Mouse (Mus musculus): ENCODE measurements around the gene Lrrc23.
A peak's percentile ranks its signal among the peaks of the same experiment; 100 is the strongest.
"Not testable (repeated sequence)": the region's sequence is repeated elsewhere in the genome, so short reads cannot be mapped to it uniquely, and the experiment has no call there.

Lrrc23 gene

GRCm38 (mm10) chr6:124779222-124779983, at the start of gene Lrrc23:
Gene Lrrc23, minus strand, starts transcription at chr6:124779727.
- no peak for DNase-seq (ENCODE audit: low spot score in 2 of 2)

DNA sequence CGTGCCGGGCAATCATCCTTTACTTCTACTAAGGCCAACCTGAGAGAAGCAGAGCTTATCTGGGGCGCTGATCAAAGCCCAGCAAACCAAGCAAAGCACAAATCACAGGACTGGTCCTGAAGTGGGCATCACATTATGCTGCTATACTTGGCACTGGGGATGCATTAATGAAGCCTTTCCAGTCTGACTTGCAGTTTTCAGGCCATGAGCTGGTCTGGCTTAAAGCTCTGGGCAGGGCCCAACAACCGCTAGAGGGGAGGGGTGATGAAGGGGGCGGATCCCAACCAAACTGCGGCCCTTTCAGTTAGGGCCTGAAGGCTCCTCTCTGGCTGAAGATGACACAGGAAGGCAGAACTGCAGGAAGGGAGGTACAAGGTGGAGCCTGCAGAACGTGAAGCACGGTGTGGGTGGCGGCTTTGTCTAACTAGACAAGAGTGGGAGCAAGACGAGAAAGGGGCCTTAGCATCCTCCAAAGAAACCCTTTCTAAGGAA, 48.6 kb upstream of the Lrrc23 start:
- DNase-seq (ENCODE audit: low spot score in 2 of 2): peak; percentile 46 to 71

- no peak for DNase-seq (ENCODE audit: low spot score in 2 of 2)
Observed at GRCm38 (mm10) chr6:124822049-124822448, 42.5 kb upstream of the Lrrc23 start.

- no peak for DNase-seq (ENCODE audit: low spot score in 2 of 2)
Observed at GRCm38 (mm10) chr6:124820891-124821290, 41.4 kb upstream of the Lrrc23 start.

DNA sequence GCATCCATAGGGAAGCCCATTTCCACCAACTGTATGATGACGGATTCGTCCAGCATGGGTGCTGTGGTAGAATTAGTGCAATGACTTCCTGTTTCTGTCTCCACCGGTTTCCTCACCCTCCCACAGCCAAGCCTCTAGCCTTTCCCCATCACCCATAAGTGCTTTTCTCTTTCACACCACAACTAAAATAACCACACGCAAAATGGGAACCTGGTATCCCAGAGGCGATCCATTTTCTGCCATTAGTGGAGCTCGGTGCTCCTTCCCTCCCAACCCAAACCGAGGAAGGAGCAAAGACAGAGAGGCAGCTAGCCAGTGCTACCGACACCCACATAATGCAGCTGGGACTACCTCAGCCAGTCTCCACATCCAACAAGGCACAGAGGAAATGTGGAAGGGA, 38.4 kb upstream of the Lrrc23 start:
- DNase-seq (ENCODE audit: low spot score in 2 of 2): no peak

- DNase-seq (ENCODE audit: low spot score in 2 of 2): no peak
Observed at GRCm38 (mm10) chr6:124817563-124817962, 38.0 kb upstream of the Lrrc23 start.

DNA sequence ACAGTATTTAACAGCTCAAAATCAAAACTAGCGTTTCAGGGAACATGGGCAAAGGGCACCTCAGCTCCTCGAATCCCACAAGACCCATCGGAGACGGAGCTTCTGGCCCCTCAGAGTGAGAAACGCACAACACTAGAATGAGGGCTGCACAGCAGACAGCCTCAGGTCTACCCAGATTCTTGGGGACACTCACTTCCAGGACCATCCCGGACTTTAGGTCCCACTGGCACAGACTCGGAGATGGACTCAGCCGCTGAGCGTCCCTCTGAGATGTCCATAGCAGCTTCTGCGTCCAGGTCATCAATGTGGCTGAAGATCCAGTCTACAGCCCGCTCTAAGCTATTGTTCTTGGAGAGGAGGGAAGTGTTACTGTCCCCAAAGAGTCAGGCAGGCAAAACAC, 37.6 kb upstream of the Lrrc23 start:
- DNase-seq (ENCODE audit: low spot score in 2 of 2): no peak

GRCm38 (mm10) chr6:124816611-124817010, 37.1 kb upstream of the Lrrc23 start:
- no peak for DNase-seq (ENCODE audit: low spot score in 2 of 2)

DNA sequence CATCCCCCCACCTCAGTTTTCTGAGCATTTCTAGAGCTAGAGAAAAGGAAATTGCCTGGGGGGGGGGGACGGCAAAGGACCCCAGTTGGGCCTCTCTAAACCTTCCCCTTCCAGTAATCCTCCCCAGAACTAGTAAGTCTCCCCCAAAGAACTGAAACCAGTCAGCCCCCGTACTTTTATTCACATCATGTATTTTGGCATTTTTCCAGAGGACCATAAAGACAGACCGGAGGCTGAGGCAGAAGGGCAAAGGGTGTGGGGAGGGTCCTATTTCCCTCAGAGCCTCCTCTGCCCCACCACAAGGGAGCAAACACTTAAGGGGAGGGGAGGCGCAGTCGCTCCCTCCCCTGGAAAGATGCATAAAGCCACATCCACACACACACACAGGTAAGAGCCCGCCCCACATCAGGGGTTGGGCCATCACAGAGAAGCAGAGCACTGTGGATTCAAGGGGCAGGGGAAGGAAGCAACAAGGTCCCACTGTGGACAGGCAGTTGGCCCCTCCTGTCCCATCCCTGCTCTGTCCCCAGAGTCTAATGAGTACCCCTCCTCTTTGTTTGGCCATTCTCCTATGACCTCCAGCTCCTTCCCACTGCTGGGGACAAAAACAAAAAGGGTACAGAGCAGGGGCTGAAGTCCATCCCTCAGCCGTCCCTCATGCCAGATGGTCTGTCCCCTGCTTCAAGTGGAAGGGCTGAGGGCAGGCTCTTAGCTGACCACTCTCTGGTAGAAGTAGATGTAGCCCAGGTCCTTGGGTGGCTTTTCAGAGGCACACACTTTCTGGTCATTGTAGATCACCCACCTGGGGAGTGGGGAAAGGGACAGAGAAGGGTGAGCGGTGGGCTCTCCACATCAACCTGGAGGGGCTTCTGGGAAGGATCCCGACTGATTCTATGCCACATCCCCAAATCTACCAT, 35.6 kb upstream of the Lrrc23 start:
- no peak for DNase-seq (ENCODE audit: low spot score in 2 of 2)

GRCm38 (mm10) chr6:124814448-124814847, 34.9 kb upstream of the Lrrc23 start:
- no peak for DNase-seq (ENCODE audit: low spot score in 2 of 2)

DNA sequence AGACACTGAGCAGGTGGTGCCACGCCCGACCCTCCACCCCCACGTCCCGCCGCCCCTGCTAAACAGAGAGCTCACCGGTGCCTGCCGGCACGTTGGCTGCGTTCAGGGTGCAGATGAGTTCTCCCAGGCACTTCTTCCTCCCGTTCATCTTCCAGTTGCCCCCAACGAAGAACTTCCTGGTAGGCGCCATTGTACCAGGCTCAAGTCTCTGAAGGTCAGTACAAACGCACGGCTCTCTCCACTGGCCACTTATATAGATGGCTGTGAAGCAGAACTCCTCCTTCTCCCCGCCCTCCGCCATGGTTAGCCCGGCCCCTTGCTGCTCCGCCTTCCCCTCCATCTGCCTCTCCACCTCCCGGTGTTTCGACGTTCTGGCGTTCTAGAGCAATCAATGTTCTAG, 34.4 kb upstream of the Lrrc23 start, which contains the start of gene Tpi1:
Gene Tpi1, minus strand, starts transcription at position 364 of the 400 bp plus-strand sequence.
- DNase-seq (ENCODE audit: low spot score in 2 of 2): peak; percentile 91 to 93

GRCm38 (mm10) chr6:124813496-124813895, 34.0 kb upstream of the Lrrc23 start:
- DNase-seq (ENCODE audit: low spot score in 2 of 2): peak; percentile 37 to 63

- no peak for DNase-seq (ENCODE audit: low spot score in 2 of 2)
Observed at GRCm38 (mm10) chr6:124812848-124813247, 33.3 kb upstream of the Lrrc23 start.

- no peak for DNase-seq (ENCODE audit: low spot score in 2 of 2)
Observed at GRCm38 (mm10) chr6:124811701-124812560, 32.4 kb upstream of the Lrrc23 start.

- DNase-seq (ENCODE audit: low spot score in 2 of 2): no peak
Observed at GRCm38 (mm10) chr6:124811403-124811665, 31.8 kb upstream of the Lrrc23 start.

GRCm38 (mm10) chr6:124810566-124811402, 31.3 kb upstream of the Lrrc23 start:
- DNase-seq (ENCODE audit: low spot score in 2 of 2): not testable (repeated sequence)

- DNase-seq (ENCODE audit: low spot score in 2 of 2): no peak
Observed at GRCm38 (mm10) chr6:124809775-124810538, 30.4 kb upstream of the Lrrc23 start.

DNA sequence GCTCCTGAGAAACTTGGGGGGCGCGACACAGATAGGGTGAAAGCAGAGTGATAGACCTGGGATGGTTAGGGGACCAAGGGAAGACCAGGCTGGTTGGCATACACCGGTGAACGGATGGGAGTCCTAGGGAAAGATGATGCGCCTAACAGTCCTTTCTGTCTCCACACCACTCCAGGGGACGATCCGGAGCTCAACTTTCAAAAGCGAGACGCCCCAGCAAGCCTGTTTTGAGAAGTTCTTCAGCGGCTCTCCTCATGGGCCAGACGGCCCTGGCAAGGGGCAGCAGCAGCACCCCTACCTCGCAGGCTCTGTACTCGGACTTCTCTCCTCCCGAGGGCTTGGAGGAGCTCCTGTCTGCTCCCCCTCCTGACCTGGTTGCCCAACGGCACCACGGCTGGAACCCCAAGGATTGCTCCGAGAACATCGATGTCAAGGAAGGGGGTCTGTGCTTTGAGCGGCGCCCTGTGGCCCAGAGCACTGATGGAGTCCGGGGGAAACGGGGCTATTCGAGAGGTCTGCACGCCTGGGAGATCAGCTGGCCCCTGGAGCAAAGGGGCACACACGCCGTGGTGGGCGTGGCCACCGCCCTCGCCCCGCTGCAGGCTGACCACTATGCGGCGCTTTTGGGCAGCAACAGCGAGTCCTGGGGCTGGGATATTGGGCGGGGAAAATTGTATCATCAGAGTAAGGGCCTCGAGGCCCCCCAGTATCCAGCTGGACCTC, 29.7 kb upstream of the Lrrc23 start:
- DNase-seq (ENCODE audit: low spot score in 2 of 2): peak; percentile 78 to 85

- peak; percentile 72 to 80 for DNase-seq (ENCODE audit: low spot score in 2 of 2)
Observed at GRCm38 (mm10) chr6:124808358-124809012, 29.0 kb upstream of the Lrrc23 start, which contains the start of gene Spsb2. Gene Spsb2, plus strand, starts transcription at chr6:124808661.
